Mouse (Mus musculus): ENCODE data around the gene Fam76b. TPM values are rescaled to one million over a fixed set of nuclear protein-coding genes. Genes with fewer than 3 reads are reported as not detected.

Gene Fam76b
- total and polyA plus RNA-seq, 2 experiments from 2014 or later: 13.3 to 43.1 TPM

DNA sequence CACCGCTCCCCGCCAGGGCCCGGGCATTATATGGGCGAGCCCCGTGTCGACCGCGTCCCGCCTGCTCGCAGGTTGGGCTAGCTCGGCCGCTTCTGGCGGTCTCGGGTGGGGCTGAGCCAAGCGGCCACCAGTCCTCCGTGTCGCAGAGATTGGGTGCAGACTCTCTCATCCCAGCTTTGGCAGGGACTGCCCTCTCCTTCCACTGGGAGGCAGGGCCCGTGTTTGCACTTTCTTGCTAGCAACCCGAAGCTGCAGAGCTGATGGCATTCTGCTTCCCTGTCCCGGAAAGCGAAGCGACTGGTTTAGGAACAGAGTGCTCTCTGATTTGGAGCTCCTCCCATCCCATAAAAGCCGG, 548 bp downstream of the Fam76b start:
- H3K36me3 ChIP-seq (ENCODE audit: insufficient read depth): peaks cover 21% of the 10 kb centered on the region
- ATAC-seq (peak; percentile 18), DNase-seq (peak; percentile 80)

DNA sequence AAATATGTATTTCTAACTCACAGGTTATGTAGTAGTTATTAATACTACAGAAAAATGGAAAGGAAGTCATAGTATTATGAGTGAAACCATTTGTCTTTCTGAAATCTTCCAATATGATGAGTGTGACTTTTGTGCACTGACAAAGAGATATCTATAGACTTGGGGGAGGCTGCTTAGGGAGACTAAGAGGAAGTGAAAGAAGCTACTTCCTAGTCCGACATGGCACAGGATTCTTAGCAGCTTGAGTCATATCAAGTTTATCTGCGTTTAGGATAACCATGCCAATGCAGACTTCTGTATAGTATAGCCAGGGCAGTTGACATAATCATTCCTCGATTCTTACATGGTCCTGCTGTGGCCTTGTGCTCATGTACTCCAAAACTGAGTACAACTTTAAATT, 7.7 kb downstream of the Fam76b start:
- H3K4me3 ChIP-seq (ENCODE audit: low read depth, low read length): no peak overlapping the region
- DNase-seq: no peak
- no peak overlapping the region for H3K9ac ChIP-seq
- H3K4me1 ChIP-seq (ENCODE audit: insufficient read depth): no peaks in the 10 kb centered on the region
- no peaks in the 10 kb centered on the region for H3K9me3 ChIP-seq (ENCODE audit: low read length)
- no peak for ATAC-seq
- H3K27me3 ChIP-seq (ENCODE audit: insufficient read depth, low read length): no peaks in the 10 kb centered on the region
- H3K4me2 ChIP-seq (ENCODE audit: low read depth): no peak overlapping the region
- no peak overlapping the region for H3K27ac ChIP-seq (ENCODE audit: low read depth, low read length)
- peaks cover 58% of the 10 kb centered on the region for H3K36me3 ChIP-seq (ENCODE audit: insufficient read depth)
- 91% methylated on average over 3 of the region's 3 CpGs for WGBS
- TF ChIP-seq CTCF (IDR thresholded peaks at IDR 0.05; ENCODE audit: low read depth): no peak

More for the DNA sequence above, 548 bp downstream of the Fam76b start:
- H3K4me1 ChIP-seq (ENCODE audit: insufficient read depth): peaks cover 12% of the 10 kb centered on the region
- WGBS: 1% methylated on average over 23 of the region's 23 CpGs
- peak overlapping the region; percentile 87 for H3K9ac ChIP-seq
- H3K9me3 ChIP-seq (ENCODE audit: low read length): no peaks in the 10 kb centered on the region
- peak; percentile 45 for TF ChIP-seq CTCF (IDR thresholded peaks at IDR 0.05; ENCODE audit: low read depth)
- H3K4me3 ChIP-seq (ENCODE audit: low read depth, low read length): peak overlapping the region; percentile 67
- H3K4me2 ChIP-seq (ENCODE audit: low read depth): peak overlapping the region; percentile 73
- H3K27me3 ChIP-seq (ENCODE audit: insufficient read depth, low read length): no peaks in the 10 kb centered on the region
- peak overlapping the region; percentile 99 for H3K27ac ChIP-seq (ENCODE audit: low read depth, low read length)

DNA sequence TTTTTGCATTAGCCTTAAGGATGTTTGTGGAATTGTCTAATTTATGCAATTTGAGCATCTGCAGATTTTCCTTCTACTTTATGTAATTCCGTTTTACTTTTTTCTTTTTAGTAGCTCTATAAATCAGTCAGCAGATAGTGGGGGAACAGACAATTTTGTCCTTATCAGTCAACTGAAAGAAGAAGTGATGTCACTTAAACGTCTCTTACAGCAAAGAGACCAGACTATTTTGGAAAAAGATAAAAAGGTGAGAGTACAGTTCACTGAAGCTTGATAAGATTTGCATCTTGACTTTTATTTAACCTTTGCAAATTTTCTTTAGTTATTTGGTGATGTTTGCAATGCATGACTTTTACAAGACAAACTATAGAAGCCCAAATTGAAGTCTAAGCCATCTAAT, 9.2 kb downstream of the Fam76b start:
- Histone ChIP-seq H3K4me2 (ENCODE audit: low read depth) (no peak overlapping the region), H3K36me3 (ENCODE audit: insufficient read depth) (peaks cover 63% of the 10 kb centered on the region), H3K4me1 (ENCODE audit: insufficient read depth) (no peaks in the 10 kb centered on the region), H3K4me3 (ENCODE audit: low read depth, low read length) (no peak overlapping the region), H3K27ac (ENCODE audit: low read depth, low read length) (no peak overlapping the region), H3K27me3 (ENCODE audit: insufficient read depth, low read length) (no peaks in the 10 kb centered on the region), H3K9me3 (ENCODE audit: low read length) (no peaks in the 10 kb centered on the region), H3K9ac (no peak overlapping the region)
- ATAC-seq (no peak), DNase-seq (no peak)
- 91% methylated on average over 2 of the region's 2 CpGs for WGBS
- no peak for TF ChIP-seq CTCF (IDR thresholded peaks at IDR 0.05; ENCODE audit: low read depth)

DNA sequence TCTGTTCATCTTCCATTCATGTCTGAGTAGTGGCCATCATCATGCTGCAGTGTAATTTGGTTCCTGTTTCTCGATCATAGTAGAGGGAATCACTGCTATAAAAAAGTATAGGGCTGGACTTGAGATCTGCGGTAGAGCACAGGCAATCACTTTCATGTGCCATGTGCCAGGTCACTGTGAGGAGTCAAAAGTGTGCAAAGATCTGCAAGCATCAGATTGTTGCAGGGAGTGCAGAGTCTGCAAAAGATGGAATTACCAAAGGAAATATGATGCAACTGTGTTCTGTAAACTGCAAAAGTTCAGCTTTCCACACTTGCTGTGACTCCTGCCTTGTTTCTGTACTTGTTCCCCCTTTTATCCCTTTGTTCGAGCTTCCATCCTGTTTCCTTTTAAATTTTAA, 20.1 kb downstream of the Fam76b start:
- Histone ChIP-seq H3K4me1 (ENCODE audit: insufficient read depth) (no peaks in the 10 kb centered on the region), H3K4me2 (ENCODE audit: low read depth) (no peak overlapping the region), H3K9me3 (ENCODE audit: low read length) (no peaks in the 10 kb centered on the region), H3K27ac (ENCODE audit: low read depth, low read length) (no peak overlapping the region), H3K9ac (no peak overlapping the region), H3K36me3 (ENCODE audit: insufficient read depth) (peaks cover 20% of the 10 kb centered on the region), H3K27me3 (ENCODE audit: insufficient read depth, low read length) (no peaks in the 10 kb centered on the region), H3K4me3 (ENCODE audit: low read depth, low read length) (no peak overlapping the region)
- TF ChIP-seq CTCF (IDR thresholded peaks at IDR 0.05; ENCODE audit: low read depth): no peak
- WGBS: 84% methylated on average over 3 of the region's 3 CpGs
- no peak for ATAC-seq
- DNase-seq: no peak

DNA sequence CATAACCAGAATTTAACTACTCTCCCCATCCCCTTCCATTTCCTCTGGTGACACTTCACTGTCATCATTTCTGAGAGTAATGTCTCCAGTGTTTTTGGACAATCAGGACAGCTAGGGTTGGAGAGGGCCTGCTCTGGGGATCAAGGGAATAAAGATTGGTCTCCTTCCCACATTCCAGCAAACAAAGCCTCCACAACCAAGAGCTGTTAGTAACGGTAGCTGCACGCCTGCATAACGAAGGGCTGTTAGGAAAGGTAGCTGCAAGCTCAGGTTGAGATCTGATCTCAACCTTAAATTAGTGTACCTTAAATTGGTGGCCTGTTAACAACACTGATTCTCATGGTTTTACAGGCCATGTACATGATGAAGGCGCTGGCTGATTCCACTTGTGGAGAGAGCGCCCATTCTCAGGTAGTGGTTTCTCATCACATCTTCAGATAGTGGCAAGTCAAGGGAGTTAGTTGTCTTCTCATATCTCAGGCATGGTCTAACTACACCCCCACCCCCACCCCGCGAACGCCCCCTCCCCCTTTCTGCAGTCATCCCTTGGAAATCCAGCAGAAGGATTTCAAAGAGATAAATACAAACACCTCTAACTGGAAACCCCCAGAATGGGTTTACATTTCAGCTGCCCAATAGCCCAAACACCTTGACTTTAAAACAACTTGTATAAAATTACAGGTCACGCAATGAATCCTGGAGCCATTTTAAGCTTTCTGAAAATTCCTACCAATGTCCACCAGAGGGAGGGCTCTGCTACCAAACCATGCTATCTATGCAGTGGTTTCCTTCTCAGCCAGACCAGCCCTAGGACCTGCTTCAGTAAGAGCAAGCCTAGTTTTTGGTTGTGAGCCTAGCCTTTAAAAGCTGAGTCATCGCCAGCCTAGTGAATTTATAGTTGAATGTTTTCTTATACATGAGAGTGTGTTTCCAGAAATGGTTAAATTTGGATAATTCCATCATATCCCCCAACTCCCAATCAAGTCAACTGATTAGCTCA, 21.3 kb downstream of the Fam76b start:
- ATAC-seq: peak; percentile 91
- DNase-seq: peak; percentile 77
- no peaks in the 10 kb centered on the region for H3K4me1 ChIP-seq (ENCODE audit: insufficient read depth)
- no peak overlapping the region for H3K4me3 ChIP-seq (ENCODE audit: low read depth, low read length)
- 75% methylated on average over 10 of the region's 10 CpGs for WGBS
- H3K36me3 ChIP-seq (ENCODE audit: insufficient read depth): peaks cover 12% of the 10 kb centered on the region
- no peak overlapping the region for H3K9ac ChIP-seq
- H3K9me3 ChIP-seq (ENCODE audit: low read length): no peaks in the 10 kb centered on the region
- H3K27ac ChIP-seq (ENCODE audit: low read depth, low read length): no peak overlapping the region
- H3K27me3 ChIP-seq (ENCODE audit: insufficient read depth, low read length): no peaks in the 10 kb centered on the region
- TF ChIP-seq CTCF (IDR thresholded peaks at IDR 0.05; ENCODE audit: low read depth): peak; percentile 83
- no peak overlapping the region for H3K4me2 ChIP-seq (ENCODE audit: low read depth)

DNA sequence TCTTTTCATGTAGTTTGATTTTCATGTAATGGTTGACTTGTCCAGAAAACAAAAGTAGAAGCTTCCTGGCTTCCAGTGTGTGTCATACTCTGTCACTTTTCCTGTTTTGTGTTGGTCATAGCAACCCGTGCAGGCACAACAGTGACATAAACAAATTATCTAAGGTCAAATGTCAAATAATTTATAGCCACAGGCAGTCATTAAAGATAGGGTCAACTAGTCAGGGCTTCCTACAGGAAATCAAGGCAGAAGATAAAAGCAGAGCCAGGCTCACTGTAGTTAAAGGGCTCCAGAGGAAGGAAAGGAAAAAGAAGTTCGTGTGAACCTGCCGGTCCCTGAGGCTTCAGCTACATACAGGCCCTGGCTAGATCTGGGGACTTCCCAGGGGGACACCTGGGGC, 26.4 kb downstream of the Fam76b start:
- DNase-seq: no peak
- H3K27me3 ChIP-seq (ENCODE audit: insufficient read depth, low read length): no peaks in the 10 kb centered on the region
- no peak overlapping the region for H3K4me2 ChIP-seq (ENCODE audit: low read depth)
- ATAC-seq: no peak
- no peak overlapping the region for H3K27ac ChIP-seq (ENCODE audit: low read depth, low read length)
- H3K9ac ChIP-seq: no peak overlapping the region
- no peak for TF ChIP-seq CTCF (IDR thresholded peaks at IDR 0.05; ENCODE audit: low read depth)
- H3K9me3 ChIP-seq (ENCODE audit: low read length): no peaks in the 10 kb centered on the region
- H3K4me3 ChIP-seq (ENCODE audit: low read depth, low read length): no peak overlapping the region
- H3K4me1 ChIP-seq (ENCODE audit: insufficient read depth): no peaks in the 10 kb centered on the region
- no peaks in the 10 kb centered on the region for H3K36me3 ChIP-seq (ENCODE audit: insufficient read depth)
- 84% methylated on average over 3 of the region's 3 CpGs for WGBS

DNA sequence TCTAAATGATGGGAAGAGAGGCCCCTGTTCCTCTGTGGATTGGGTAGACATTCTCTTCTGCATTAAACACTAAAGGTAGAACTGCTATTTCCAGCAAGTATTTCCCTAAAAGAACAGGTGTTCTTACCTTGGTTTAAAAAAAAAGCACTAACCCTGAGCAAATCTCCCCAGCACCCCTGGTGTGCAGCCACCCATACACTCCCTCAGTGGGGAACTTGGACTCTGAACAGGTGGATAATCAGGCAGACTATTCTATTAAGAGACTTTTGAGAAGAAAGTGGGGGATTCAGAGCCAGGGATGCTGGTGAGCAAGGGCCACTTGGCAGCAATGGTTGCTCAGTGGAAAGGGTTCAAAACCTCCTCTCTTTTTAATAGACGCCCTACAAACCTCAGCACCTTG, 28.7 kb downstream of the Fam76b start:
- ATAC-seq: no peak
- 67% methylated on average over 1 of the region's 1 CpGs for WGBS

More for the DNA sequence above, 28.7 kb downstream of the Fam76b start:
- Histone ChIP-seq H3K27me3 (ENCODE audit: insufficient read depth, low read length) (no peaks in the 10 kb centered on the region), H3K9ac (no peak overlapping the region), H3K36me3 (ENCODE audit: insufficient read depth) (no peaks in the 10 kb centered on the region), H3K4me3 (ENCODE audit: low read depth, low read length) (no peak overlapping the region), H3K9me3 (ENCODE audit: low read length) (no peaks in the 10 kb centered on the region), H3K4me2 (ENCODE audit: low read depth) (no peak overlapping the region), H3K27ac (ENCODE audit: low read depth, low read length) (no peak overlapping the region), H3K4me1 (ENCODE audit: insufficient read depth) (no peaks in the 10 kb centered on the region)
- DNase-seq: no peak
- no peak for TF ChIP-seq CTCF (IDR thresholded peaks at IDR 0.05; ENCODE audit: low read depth)

Measured in forebrain, postnatal 0 days (tissue).